Mouse (Mus musculus): ENCODE measurements around the gene Chic2. TPM values are rescaled to one million over a fixed set of nuclear protein-coding genes. Genes with fewer than 3 reads are reported as not detected.

Gene Chic2
- polyA plus RNA-seq, 1 experiment from 2014 or later: 30.7 TPM

GRCm38 (mm10) chr5:75014768-75015167 is 29.8 kb downstream of the Chic2 start:
- Histone ChIP-seq H3K9me3 (ENCODE audit: control insufficient read depth) (no peaks in the 10 kb centered on the region), H3K9ac (ENCODE audit: low read depth, low read length) (no peak overlapping the region), H3K27ac (ENCODE audit: low read depth, low read length) (no peak overlapping the region), H3K27me3 (replicated peaks; ENCODE audit: control insufficient read depth, insufficient read depth, low read length) (no peaks in the 10 kb centered on the region), H3K4me2 (replicated peaks; ENCODE audit: low read depth) (no peak overlapping the region), H3K36me3 (ENCODE audit: control insufficient read depth, insufficient read depth) (no peaks in the 10 kb centered on the region), H3K4me1 (replicated peaks; ENCODE audit: control insufficient read depth, insufficient read depth, low read length) (no peaks in the 10 kb centered on the region), H3K4me3 (ENCODE audit: low read depth, low read length) (no peak overlapping the region)
- TF ChIP-seq CTCF (IDR thresholded peaks at IDR 0.05; ENCODE audit: low read depth): no peak
- 81% methylated on average over 1 of the region's 1 CpGs for WGBS
- ATAC-seq: no peak

GRCm38 (mm10) chr5:75012771-75013421 is 31.7 kb downstream of the Chic2 start:
- 84% methylated on average over 8 of the region's 8 CpGs for WGBS
- Histone ChIP-seq H3K4me2 (replicated peaks; ENCODE audit: low read depth) (no peak overlapping the region), H3K4me3 (ENCODE audit: low read depth, low read length) (no peak overlapping the region), H3K36me3 (ENCODE audit: control insufficient read depth, insufficient read depth) (0 out of 2 replicates have a peak, but pooled peaks cover 9% of the 10 kb centered on the region), H3K27me3 (replicated peaks; ENCODE audit: control insufficient read depth, insufficient read depth, low read length) (no peaks in the 10 kb centered on the region), H3K4me1 (replicated peaks; ENCODE audit: control insufficient read depth, insufficient read depth, low read length) (no peaks in the 10 kb centered on the region), H3K9ac (ENCODE audit: low read depth, low read length) (no peak overlapping the region), H3K27ac (ENCODE audit: low read depth, low read length) (no peak overlapping the region), H3K9me3 (ENCODE audit: control insufficient read depth) (no peaks in the 10 kb centered on the region)
- no peak for ATAC-seq
- TF ChIP-seq CTCF (IDR thresholded peaks at IDR 0.05; ENCODE audit: low read depth): no peak

GRCm38 (mm10) chr5:75011985-75012738 is 32.4 kb downstream of the Chic2 start:
- Histone ChIP-seq H3K27ac (ENCODE audit: low read depth, low read length) (no peak overlapping the region), H3K4me1 (replicated peaks; ENCODE audit: control insufficient read depth, insufficient read depth, low read length) (no peaks in the 10 kb centered on the region), H3K36me3 (ENCODE audit: control insufficient read depth, insufficient read depth) (0 out of 2 replicates have a peak, but pooled peaks cover 15% of the 10 kb centered on the region), H3K4me2 (replicated peaks; ENCODE audit: low read depth) (no peak overlapping the region), H3K4me3 (ENCODE audit: low read depth, low read length) (no peak overlapping the region), H3K9me3 (ENCODE audit: control insufficient read depth) (no peaks in the 10 kb centered on the region), H3K9ac (ENCODE audit: low read depth, low read length) (no peak overlapping the region), H3K27me3 (replicated peaks; ENCODE audit: control insufficient read depth, insufficient read depth, low read length) (no peaks in the 10 kb centered on the region)
- no peak for TF ChIP-seq CTCF (IDR thresholded peaks at IDR 0.05; ENCODE audit: low read depth)
- 78% methylated on average over 4 of the region's 4 CpGs for WGBS
- ATAC-seq: no peak

GRCm38 (mm10) chr5:75004755-75005154 is 39.8 kb downstream of the Chic2 start:
- H3K4me1 ChIP-seq (replicated peaks; ENCODE audit: control insufficient read depth, insufficient read depth, low read length): no peaks in the 10 kb centered on the region
- no peak for TF ChIP-seq CTCF (IDR thresholded peaks at IDR 0.05; ENCODE audit: low read depth)
- WGBS: 72% methylated on average over 3 of the region's 3 CpGs

GRCm38 (mm10) chr5:75002109-75002508 is 42.5 kb downstream of the Chic2 start:
- Histone ChIP-seq H3K4me2 (replicated peaks; ENCODE audit: low read depth) (no peak overlapping the region), H3K27ac (ENCODE audit: low read depth, low read length) (no peak overlapping the region), H3K36me3 (ENCODE audit: control insufficient read depth, insufficient read depth) (peaks cover 9% of the 10 kb centered on the region), H3K9me3 (ENCODE audit: control insufficient read depth) (no peaks in the 10 kb centered on the region), H3K4me1 (replicated peaks; ENCODE audit: control insufficient read depth, insufficient read depth, low read length) (no peaks in the 10 kb centered on the region), H3K9ac (ENCODE audit: low read depth, low read length) (no peak overlapping the region), H3K4me3 (ENCODE audit: low read depth, low read length) (no peak overlapping the region), H3K27me3 (replicated peaks; ENCODE audit: control insufficient read depth, insufficient read depth, low read length) (no peaks in the 10 kb centered on the region)
- 87% methylated on average over 3 of the region's 3 CpGs for WGBS
- ATAC-seq: no peak
- TF ChIP-seq CTCF (IDR thresholded peaks at IDR 0.05; ENCODE audit: low read depth): no peak

More at GRCm38 (mm10) chr5:75004755-75005154, 39.8 kb downstream of the Chic2 start:
- ATAC-seq: no peak
- Histone ChIP-seq H3K27me3 (replicated peaks; ENCODE audit: control insufficient read depth, insufficient read depth, low read length) (no peaks in the 10 kb centered on the region), H3K4me3 (ENCODE audit: low read depth, low read length) (no peak overlapping the region), H3K27ac (ENCODE audit: low read depth, low read length) (no peak overlapping the region), H3K4me2 (replicated peaks; ENCODE audit: low read depth) (no peak overlapping the region), H3K36me3 (ENCODE audit: control insufficient read depth, insufficient read depth) (peaks cover 24% of the 10 kb centered on the region), H3K9me3 (ENCODE audit: control insufficient read depth) (no peaks in the 10 kb centered on the region), H3K9ac (ENCODE audit: low read depth, low read length) (no peak overlapping the region)

- TF ChIP-seq CTCF (IDR thresholded peaks at IDR 0.05; ENCODE audit: low read depth): no peak
- H3K27ac ChIP-seq (ENCODE audit: low read depth, low read length): no peak overlapping the region
- ATAC-seq: no peak
- H3K4me3 ChIP-seq (ENCODE audit: low read depth, low read length): no peak overlapping the region
- H3K36me3 ChIP-seq (ENCODE audit: control insufficient read depth, insufficient read depth): peaks cover 16% of the 10 kb centered on the region
- no peaks in the 10 kb centered on the region for H3K27me3 ChIP-seq (replicated peaks; ENCODE audit: control insufficient read depth, insufficient read depth, low read length)
- no peaks in the 10 kb centered on the region for H3K4me1 ChIP-seq (replicated peaks; ENCODE audit: control insufficient read depth, insufficient read depth, low read length)
- no peak overlapping the region for H3K4me2 ChIP-seq (replicated peaks; ENCODE audit: low read depth)
- no peak overlapping the region for H3K9ac ChIP-seq (ENCODE audit: low read depth, low read length)
- H3K9me3 ChIP-seq (ENCODE audit: control insufficient read depth): no peaks in the 10 kb centered on the region
- WGBS: 85% methylated on average over 12 of the region's 12 CpGs
These were observed 45.7 kb downstream of the Chic2 start for GRCm38 (mm10) chr5:74998716-74999512.

All from intestine, postnatal 0 days (tissue).